ENCODE assay signal across 7 mouse cellular contexts in the genomic region with DNA sequence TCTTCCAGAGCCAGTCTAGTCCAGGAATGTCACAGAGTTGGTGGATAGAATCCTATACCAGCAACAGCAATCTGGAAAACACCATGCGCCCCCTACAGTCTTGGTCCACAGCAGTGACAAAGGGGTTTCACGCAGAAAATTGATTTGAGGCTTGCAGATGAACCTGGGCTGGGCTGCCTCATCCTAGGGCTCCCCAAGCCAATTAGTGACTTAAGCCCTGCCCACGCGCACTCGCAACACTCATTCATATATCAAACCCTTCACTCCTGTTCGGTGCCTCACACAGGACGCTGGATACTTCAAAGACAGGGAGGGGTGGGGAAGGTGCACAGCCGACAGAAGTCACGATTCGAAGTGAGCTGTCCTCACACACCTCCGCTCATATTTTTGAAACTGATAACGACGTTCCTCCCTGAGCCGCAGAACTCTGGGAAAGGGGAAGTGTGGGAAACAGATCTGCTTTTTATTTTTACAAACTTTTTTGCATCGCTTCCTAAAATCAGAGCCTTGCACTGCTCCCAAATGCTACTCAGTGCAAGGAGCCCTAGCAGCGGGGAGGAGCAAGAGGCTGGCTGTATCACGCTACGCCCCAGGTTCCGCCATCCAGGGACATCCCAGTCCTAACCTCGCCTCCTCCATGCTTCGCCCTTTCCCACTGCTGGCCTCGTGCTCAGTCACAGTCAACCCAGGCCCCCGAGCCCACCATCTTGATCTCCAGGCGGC. TPM values are rescaled to one million over a fixed set of nuclear protein-coding genes. Genes with fewer than 3 reads are reported as not detected.
DNase-seq lines count a peak whose midpoint lies in the region; ATAC-seq and TF ChIP-seq lines count a peak whose summit lies in the region.

No protein-coding gene starts in this region.

- no peak for TF ChIP-seq CTCF in testis, adult 2 months (IDR thresholded peaks at IDR 0.05; ENCODE audit: control insufficient read depth, insufficient read depth, insufficient replicate concordance, low read depth, low read length)

- ATAC-seq in forebrain, embryonic 16.5 days, result peak; percentile 73
- peak; percentile 73 for ATAC-seq in midbrain, embryonic 14.5 days (ENCODE audit: low FRiP score, low TSS enrichment)

- peak overlapping the region; percentile 34 for H3K27ac ChIP-seq in testis, adult 2 months (ENCODE audit: control insufficient read depth, insufficient read depth, low read depth, low read length)
- peak overlapping the region; percentile 94 for H3K27ac ChIP-seq in forebrain, embryonic 16.5 days (ENCODE audit: low read length)
- H3K27ac ChIP-seq in midbrain, embryonic 14.5 days (replicated peaks; ENCODE audit: low read depth, low read length), result peak overlapping the region; percentile 99

- H3K9me3 ChIP-seq in forebrain, embryonic 16.5 days (ENCODE audit: control insufficient read depth, low read length), result no peaks in the 10 kb centered on the region; the same call in 1 of the 2 replicates
- H3K9me3 ChIP-seq in midbrain, embryonic 14.5 days (ENCODE audit: control insufficient read depth, low read length), result no peaks in the 10 kb centered on the region

- H3K4me1 ChIP-seq in testis, adult 2 months (ENCODE audit: control insufficient read depth, insufficient read depth, low read length), result peaks cover 16% of the 10 kb centered on the region
- peaks cover 30% of the 10 kb centered on the region for H3K4me1 ChIP-seq in forebrain, embryonic 16.5 days (replicated peaks; ENCODE audit: control insufficient read depth, insufficient read depth, low read length)
- peaks cover 43% of the 10 kb centered on the region for H3K4me1 ChIP-seq in midbrain, embryonic 14.5 days (ENCODE audit: control insufficient read depth, insufficient read depth, low read length)

- no peaks in the 10 kb centered on the region for H3K36me3 ChIP-seq in testis, adult 2 months (ENCODE audit: control insufficient read depth, insufficient read depth, low read length)
- H3K36me3 ChIP-seq in forebrain, embryonic 16.5 days (ENCODE audit: control insufficient read depth, insufficient read depth), result no peaks in the 10 kb centered on the region
- no peaks in the 10 kb centered on the region for H3K36me3 ChIP-seq in midbrain, embryonic 14.5 days (ENCODE audit: control insufficient read depth, insufficient read depth, low read length)

- peak overlapping the region; percentile 73 for H3K4me3 ChIP-seq in testis, adult 2 months (ENCODE audit: control insufficient read depth, low read depth, low read length)
- H3K4me3 ChIP-seq in forebrain, embryonic 16.5 days (replicated peaks; ENCODE audit: low read length), result peak overlapping the region; percentile 90
- peak overlapping the region; percentile 70 for H3K4me3 ChIP-seq in midbrain, embryonic 14.5 days (replicated peaks; ENCODE audit: low read depth, low read length)

- peak overlapping the region; percentile 65 for H3K4me2 ChIP-seq in forebrain, embryonic 16.5 days (ENCODE audit: low read length)
- peak overlapping the region; percentile 76 for H3K4me2 ChIP-seq in midbrain, embryonic 14.5 days (ENCODE audit: low read length)

- peak overlapping the region; percentile 82 for H3K9ac ChIP-seq in forebrain, embryonic 16.5 days (replicated peaks; ENCODE audit: low read depth, low read length)
- H3K9ac ChIP-seq in midbrain, embryonic 14.5 days (replicated peaks; ENCODE audit: low read length), result peak overlapping the region; percentile 89

- under 1% methylated on average over 24 of the region's 24 CpGs for WGBS in forebrain, embryonic 16.5 days
- WGBS in midbrain, embryonic 14.5 days, result under 1% methylated on average over 24 of the region's 24 CpGs

- DNase-seq in testis, postnatal 14 days (ENCODE audit: low spot score), result no peak
- peak; percentile 40 for DNase-seq in cerebellum, adult 11 months
- peak; percentile 34 to 55 for DNase-seq in left cerebral cortex, adult 8-10 months (ENCODE audit: low spot score in 2 of 2)
- peak; percentile 91 for DNase-seq in midbrain, embryonic 14.5 days
- peak; percentile 33 for DNase-seq in thymus, postnatal 25 days

- H3K27me3 ChIP-seq in testis, adult 2 months (ENCODE audit: control insufficient read depth, insufficient read depth, low read length), result no peaks in the 10 kb centered on the region
- no peaks in the 10 kb centered on the region for H3K27me3 ChIP-seq in forebrain, embryonic 16.5 days (replicated peaks; ENCODE audit: control insufficient read depth, insufficient read depth, low read length)
- H3K27me3 ChIP-seq in midbrain, embryonic 14.5 days (ENCODE audit: control insufficient read depth, insufficient read depth, low read length), result no peaks in the 10 kb centered on the region

- no peak for TF ChIP-seq POLR2A in testis, adult 2 months (IDR thresholded peaks at IDR 0.05; ENCODE audit: control insufficient read depth, low read depth, low read length)

RNA-seq across cellular contexts. Expression of gene Gdpd5, which starts 0.6 kb away (rescaled TPM):
- 9.9 and 11.1 TPM in 2 replicates for polyA plus RNA-seq in testis, adult 2 months (2012; rRNA removed)
- polyA plus RNA-seq in forebrain, embryonic 16.5 days (2015; fragmentation: Nextera tagmentation; extraction: Ambion mirVana), result 45.2 and 48.0 TPM in 2 replicates
- 10 to 100 TPM; 38.3 to 48.7 (median 40.9) TPM for total RNA-seq in left cerebral cortex, adult 8-10 months (2022)
- polyA plus RNA-seq in midbrain, embryonic 14.5 days (2014; fragmentation: Nextera tagmentation; extraction: Ambion mirVana), result 38.9 and 40.0 TPM in 2 replicates

RNA-seq across cellular contexts. Expression of gene Serpinh1, which starts 27.6 kb away (rescaled TPM):
- 17.8 and 18.8 TPM in 2 replicates for polyA plus RNA-seq in testis, adult 2 months (2012; rRNA removed)
- polyA plus RNA-seq in forebrain, embryonic 16.5 days (2015; fragmentation: Nextera tagmentation; extraction: Ambion mirVana), result 201 and 257 TPM in 2 replicates
- total RNA-seq in left cerebral cortex, adult 8-10 months (2022), result 10 to 100 TPM; 14.7 to 18.3 (median 16.6) TPM
- 61.6 and 89.0 TPM in 2 replicates for polyA plus RNA-seq in midbrain, embryonic 14.5 days (2014; fragmentation: Nextera tagmentation; extraction: Ambion mirVana)

Comparison
In these comparisons a context has a peak if more than half of its experiments do, and no peak if none do; other contexts are left out.
1. H3K27ac ChIP-seq: peak in every context shown above with its lines; median percentile 99 in midbrain, embryonic 14.5 days; 94 in forebrain, embryonic 16.5 days; 34 in testis, adult 2 months.